Mouse (Mus musculus) ES-CJ7 (cell line): Measurements from ENCODE around the gene Fmod.

Source experiments
- DNase-seq: peaks from one replicate; pipeline ENCODE4 v3.0.0; 2011; ENCODE audit warnings: low read depth, low spot score

The Fmod gene

DNA sequence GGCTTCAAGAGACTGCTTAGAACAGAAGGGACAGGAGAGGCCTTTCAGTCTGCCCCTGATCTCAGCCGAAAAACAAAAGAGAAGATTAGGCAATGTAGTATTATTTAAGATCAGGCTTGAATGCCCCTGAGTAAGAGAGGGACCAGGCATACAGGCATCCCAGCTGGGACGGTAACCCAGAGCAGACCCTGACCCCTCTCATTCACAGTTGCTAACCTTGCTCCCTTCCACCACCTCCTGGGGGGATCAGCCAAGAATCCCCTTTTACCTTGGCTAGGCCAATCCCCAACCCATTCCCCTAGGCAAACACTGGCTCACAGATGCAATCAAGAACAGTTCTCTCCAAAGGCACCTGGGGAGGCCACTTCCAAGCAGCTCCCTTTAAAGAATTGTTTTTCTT is 39.7 kb downstream of the Fmod start:
- no peak for DNase-seq

GRCm38 (mm10) chr1:134077389-134078060 is 40.5 kb downstream of the Fmod start:
- no peak for DNase-seq

- no peak for DNase-seq
Observed at GRCm38 (mm10) chr1:134078061-134078795, 41.2 kb downstream of the Fmod start.

DNA sequence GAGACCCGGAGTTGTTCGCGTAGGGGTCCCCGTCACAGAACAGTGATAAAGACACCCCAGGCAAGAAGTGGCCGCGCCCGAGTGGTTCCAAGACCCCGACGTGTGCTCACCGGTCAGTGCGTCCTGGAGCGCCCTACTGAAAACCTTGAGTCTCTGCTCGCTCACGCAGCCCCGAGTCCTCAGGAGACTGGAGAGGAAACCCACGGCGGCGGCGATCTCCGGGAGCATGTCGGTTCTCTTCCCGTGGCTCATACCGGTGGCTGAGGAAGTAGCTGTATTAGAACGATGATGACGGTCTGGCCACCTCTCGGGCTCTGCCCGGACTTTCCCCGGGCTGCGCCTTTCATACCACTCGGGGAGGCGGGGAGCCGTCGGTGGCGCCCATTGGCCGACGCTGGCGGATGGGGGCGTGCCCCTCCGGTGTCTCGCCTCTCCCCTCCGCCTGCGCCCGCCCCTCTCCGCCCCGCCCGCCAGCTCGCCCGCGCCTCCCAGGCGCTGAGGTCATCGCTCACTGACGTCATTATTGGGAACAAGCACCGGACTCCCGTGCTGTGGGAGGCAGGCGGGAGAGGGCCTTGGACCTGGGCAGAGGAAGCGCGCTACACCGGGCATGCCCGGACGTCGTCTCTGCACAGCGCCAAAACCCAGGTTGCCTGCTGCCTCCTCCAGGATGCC is 41.9 kb downstream of the Fmod start, which contains the start of gene Btg2:
Gene Btg2, minus strand, starts transcription at position 319 of the 675 bp plus-strand sequence.
- DNase-seq = peak; percentile 96

DNA sequence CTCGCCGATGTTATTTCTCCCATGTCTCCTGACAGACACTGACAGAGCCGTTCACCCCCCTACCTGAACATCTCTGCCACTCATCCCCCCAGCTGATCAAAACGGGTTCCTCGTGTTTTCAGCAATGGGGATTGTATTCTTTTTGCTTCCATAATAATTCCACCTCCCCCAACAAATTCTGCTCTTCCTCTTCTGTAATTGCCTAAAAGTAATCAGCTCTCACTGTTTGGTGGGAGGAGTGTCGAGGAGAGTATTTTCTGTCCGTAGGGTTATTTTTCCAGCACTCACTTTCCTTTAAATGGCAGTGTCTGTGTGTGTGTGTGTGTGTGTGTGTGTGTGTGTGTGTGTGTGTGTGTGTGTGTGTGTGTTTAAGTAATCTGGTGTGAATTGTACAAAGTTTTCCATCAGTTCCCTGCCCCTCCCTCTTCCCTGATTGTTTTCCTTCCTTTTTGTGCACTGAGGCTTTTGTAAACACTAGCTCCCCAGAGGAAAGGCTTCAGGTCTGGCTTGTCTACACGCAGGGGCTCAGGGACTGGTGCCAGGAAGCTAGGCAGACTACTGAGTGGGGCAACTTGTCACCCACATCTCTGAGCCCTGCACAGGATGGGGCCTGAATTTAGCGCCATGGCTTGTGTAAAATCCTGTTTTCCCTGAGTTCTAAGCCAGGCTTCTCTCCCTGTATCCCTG is 42.6 kb downstream of the Fmod start:
- DNase-seq = no peak

DNA sequence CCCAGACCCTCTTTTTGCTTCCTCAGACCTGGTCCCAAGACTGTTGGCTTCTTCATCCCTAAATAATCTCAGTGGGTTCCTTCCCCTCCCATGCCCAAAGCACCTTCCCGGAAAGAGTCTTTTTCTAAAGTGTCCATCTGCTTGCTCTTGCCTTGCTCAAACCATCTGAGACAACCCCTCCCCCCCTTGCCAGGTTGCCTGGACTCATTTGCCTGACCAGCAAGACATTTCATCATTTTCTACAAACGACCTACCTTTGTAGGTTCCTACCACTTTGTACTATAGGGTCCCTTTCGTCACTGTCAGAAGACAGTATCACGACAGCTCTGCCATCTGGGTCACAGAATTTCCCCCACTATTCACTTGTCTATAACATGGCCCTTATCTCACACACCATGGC is 43.4 kb downstream of the Fmod start:
- DNase-seq = no peak

DNA sequence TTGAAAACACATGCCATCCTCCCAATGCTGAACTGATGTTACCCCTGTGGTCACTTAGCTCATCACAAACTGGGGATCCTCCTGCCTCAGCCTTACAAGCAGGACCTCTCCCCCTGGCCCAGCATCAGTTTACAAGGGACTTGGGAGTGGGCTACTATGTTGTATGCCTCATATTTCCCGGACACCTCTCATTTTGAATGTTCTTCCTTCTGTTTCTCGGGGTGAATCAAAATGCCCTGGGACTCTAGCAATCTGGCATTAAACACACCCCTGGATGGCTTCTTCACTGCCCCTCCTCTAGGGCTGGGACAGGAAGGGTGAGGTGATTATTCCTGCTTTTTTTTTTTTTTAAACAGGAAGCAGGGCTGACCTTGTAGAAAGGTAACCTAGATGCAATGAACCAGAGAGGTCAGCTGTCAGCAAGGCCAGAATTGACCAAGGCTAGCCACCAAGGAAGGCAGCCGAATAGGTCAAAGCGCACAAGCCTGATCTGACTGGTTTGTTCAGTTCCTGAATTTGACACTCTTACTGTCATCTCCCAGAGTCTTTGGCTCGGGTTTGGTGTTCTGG is 43.9 kb downstream of the Fmod start:
- DNase-seq = no peak

DNA sequence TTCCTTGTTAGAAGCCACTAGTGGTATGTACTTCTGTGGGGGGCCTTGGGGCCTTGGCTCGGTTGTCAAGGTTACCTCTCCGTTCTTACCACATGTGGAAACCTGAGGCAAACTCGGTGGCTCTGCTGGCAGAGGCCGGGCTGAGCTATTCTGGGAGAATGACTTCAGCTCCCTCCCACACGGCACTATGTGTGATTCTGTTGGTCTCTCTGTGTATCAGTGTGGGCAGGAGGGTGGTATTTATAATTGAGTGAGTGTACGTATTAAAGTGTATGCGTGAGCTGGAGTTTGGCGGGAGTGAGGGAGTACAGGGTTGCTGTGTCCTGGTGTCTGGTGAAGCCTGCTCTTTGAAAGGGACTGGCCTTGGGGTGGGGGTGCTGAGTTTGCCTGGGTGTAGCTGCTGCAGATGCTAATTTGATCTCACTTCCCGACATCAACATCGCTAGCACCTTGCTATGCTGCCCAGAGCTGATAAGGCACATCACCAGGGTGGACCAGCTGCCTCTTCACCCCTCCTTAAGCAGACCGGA is 46.0 kb downstream of the Fmod start:
- DNase-seq = peak; percentile 60

GRCm38 (mm10) chr1:134083676-134084075 is 46.6 kb downstream of the Fmod start:
- no peak for DNase-seq

DNA sequence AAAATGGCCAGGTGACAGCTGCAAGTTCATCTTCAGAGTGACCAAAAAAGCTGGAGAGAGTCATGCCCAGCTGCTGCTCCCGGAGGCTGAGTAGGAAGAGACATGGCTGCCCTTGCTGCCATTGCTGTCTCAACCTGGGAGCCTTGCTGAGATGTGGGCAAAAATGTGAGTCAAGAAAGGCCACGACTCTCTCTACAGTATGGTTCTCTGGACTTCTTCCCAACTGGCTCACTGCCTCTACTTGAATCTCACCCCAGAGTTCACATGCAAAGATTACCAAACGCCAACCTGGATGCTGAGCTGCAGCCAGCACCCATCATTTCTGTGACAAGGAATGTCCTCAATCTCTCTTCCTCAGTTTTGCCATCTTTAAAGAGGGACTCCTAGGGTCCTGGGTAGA is 47.1 kb downstream of the Fmod start:
- no peak for DNase-seq

GRCm38 (mm10) chr1:134086017-134086416 is 49.0 kb downstream of the Fmod start:
- DNase-seq = peak; percentile 65

GRCm38 (mm10) chr1:134086811-134087398 is 49.9 kb downstream of the Fmod start:
- no peak for DNase-seq

DNA sequence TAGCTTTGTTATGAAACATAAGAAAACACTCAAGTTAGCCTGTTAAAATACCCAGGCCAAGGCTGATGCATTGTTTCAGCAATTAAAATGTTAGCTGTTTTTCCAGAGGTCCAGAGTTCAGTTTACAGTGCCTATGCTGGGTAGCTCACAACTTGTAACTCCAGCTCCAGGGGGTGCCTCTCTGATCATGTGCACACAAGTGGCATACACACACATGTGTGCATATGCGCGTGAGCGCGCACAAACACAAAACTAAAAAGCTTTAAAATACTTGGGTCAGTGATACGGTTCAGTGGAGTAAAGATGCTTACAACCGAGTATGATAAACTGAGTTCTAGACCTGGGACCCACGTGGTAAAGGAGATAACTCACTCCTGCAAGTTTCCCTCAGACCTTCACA is 52.0 kb downstream of the Fmod start:
- DNase-seq = no peak

DNA sequence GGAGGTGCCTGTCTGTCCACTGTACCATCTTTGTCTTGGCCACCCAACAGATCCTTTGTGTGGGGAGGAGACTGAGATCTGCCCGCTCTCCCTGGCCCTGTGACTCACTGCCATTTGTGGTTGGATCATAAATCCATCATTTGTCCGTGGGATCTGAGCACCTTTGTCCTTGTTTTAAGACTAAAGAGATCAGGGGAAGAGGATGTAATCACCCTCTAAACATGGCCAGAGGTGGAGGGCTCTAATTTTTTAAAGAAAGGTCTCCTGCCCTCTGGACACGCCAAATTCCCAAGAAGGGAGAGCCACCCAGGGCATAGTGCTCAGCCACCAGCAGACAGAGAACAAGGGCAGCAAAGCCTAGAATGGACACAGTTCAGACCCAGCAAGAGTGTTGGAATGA is 54.8 kb downstream of the Fmod start:
- DNase-seq = no peak

GRCm38 (mm10) chr1:134092368-134092767 is 55.3 kb downstream of the Fmod start:
- DNase-seq = no peak

DNA sequence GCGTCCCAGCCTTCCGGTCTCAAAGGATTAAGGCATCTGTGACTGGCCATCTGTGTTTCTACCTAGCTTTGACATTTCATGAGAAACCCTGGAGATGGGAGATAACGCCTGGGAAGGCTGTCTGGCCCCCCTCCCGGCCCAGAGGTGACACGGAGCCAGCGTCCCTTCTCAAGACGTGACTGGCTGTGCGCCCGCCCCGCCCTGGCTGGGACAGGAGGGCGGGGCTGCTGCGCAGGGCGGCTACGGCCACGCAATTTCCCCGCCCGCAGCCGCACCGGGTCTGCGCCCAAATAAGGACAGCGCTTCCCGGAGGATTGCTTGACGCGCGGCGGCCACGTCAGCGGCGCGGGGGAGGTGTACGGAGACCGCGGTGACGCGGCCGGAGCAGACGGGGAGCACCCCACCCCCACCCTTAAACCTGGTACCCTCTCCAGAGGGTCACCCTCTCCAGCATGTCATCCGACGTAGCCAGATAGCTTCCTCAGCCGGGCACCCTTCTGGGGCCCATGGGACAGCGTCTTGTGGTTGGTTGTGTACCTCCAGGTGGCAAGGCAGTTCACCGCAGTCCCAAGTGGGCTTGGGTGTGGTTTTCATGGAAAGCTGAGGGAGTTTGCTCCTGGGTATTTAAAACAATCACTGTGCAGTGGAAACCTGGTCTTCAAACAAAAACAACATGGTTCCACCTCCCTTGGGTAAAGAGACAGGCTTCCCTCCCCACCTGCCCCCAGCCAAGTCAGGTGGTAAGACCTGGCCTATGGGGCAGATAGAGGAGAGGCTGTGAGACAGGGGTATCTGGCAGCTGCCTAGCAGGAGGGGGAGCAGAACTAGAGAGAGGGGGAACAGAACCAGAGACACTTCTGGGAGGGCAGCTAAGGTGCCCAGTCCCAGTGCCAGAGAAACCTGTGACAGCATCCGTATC is 56.1 kb downstream of the Fmod start:
- peak; percentile 89 for DNase-seq

- DNase-seq = no peak
Observed at GRCm38 (mm10) chr1:134093771-134094526, 56.9 kb downstream of the Fmod start.

DNA sequence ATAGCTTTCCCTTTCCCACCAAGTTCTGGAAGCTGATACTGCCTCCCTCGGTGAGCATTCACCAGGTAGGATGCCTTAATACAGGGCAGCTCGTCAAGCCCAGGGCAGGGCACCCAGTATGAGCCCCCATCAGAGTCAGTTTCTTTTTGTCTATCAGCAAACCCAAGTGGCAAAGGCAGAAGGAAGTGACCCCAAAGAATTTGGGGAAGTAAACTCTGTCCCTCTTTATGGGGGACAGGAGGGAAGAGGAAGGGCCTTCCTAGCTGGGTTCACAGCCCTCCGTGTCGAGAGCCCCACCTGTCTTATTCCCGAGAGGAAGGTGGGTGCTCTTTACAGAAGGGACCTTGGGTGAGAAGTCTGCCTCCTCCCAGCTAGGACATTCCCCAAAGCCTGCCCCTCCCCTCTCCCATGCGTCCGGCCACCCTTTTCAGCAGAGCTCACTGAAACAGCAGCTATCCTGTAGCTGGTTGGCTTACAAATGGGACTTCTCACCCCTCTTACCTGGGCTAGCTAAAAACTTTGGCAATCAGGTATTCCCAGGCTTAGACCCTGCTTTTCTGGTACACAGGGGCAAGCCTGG is 58.1 kb downstream of the Fmod start:
- DNase-seq = no peak

GRCm38 (mm10) chr1:134095721-134096120 is 58.7 kb downstream of the Fmod start:
- DNase-seq = no peak
